In genomic region chr12:54683182-54683581, GRCm38 (mm10) we compare ENCODE assay signal across 10 mouse cellular contexts. TPM values are rescaled to one million over a fixed set of nuclear protein-coding genes. Genes with fewer than 3 reads are reported as not detected.
DNase-seq lines count a peak whose midpoint lies in the region; ATAC-seq and TF ChIP-seq lines count a peak whose summit lies in the region.
"Had no signal": no experiment of that assay in that cellular context is flagged by ENCODE, and none has a peak within 500 bp of the region (broad histone marks: within the 10 kb centered on the region; RNA-seq: fewer than 3 reads in every experiment).

No protein-coding gene starts in this region.

- TF ChIP-seq CTCF in kidney, postnatal 0 days (IDR thresholded peaks at IDR 0.05; ENCODE audit: low read depth) = peak; percentile 69
- peak; percentile 28 to 54; a peak in 3 of 4 replicates for TF ChIP-seq CTCF in CH12.LX (conservative IDR thresholded peaks at IDR 0.05 in 1 of 2, IDR thresholded peaks at IDR 0.05 in 1 of 2; ENCODE audit: low read depth in 2 of 2, low read length in 2 of 2)

- ATAC-seq in kidney, postnatal 0 days (replicated peaks; ENCODE audit: low FRiP score, low read depth) = no peak
- ATAC-seq in megakaryocyte progenitor cell, adult 5-6 weeks (replicated peaks; ENCODE audit: poor library complexity) = peak; percentile 83

- no peaks in the 10 kb centered on the region for H3K9me3 ChIP-seq in kidney, postnatal 0 days (replicated peaks; ENCODE audit: low read length)
- no peaks in the 10 kb centered on the region for H3K9me3 ChIP-seq in CH12.LX (replicated peaks; ENCODE audit: low read length)

- no peaks in the 10 kb centered on the region for H3K27me3 ChIP-seq in kidney, postnatal 0 days (ENCODE audit: insufficient read depth, low read length)
- H3K27me3 ChIP-seq in CH12.LX (replicated peaks) = no peaks in the 10 kb centered on the region

- no peak overlapping the region for H3K9ac ChIP-seq in kidney, postnatal 0 days (ENCODE audit: low read depth, low read length)
- no peak overlapping the region for H3K9ac ChIP-seq in CH12.LX (ENCODE audit: insufficient read depth, low read depth)

- H3K79me2 ChIP-seq in CH12.LX (replicated peaks; ENCODE audit: control insufficient read depth, extremely low read depth, insufficient read depth, poor library complexity, severe bottlenecking) = no peaks in the 10 kb centered on the region

- TF ChIP-seq RAD21 in CH12.LX (IDR thresholded peaks at IDR 0.05; ENCODE audit: low read depth, low read length) = peak; percentile 18

- no peak for TF ChIP-seq EP300 in CH12.LX (IDR thresholded peaks at IDR 0.05; ENCODE audit: low read length)

- peaks cover 6% of the 10 kb centered on the region; the same call in 1 of the 2 replicates for H3K36me3 ChIP-seq in kidney, postnatal 0 days (ENCODE audit: insufficient read depth, low read length)
- peaks cover 35 to 56% of the 10 kb centered on the region in 2 experiments for H3K36me3 ChIP-seq in CH12.LX (replicated peaks in 1 of 2; ENCODE audit: control insufficient read depth in 1 of 2, insufficient read depth in 1 of 2, low read length in 1 of 2)

- H3K4me2 ChIP-seq in kidney, postnatal 0 days (ENCODE audit: low read length) = no peak overlapping the region
- no peak overlapping the region for H3K4me2 ChIP-seq in CH12.LX (ENCODE audit: insufficient read depth, low read depth, poor library complexity, severe bottlenecking)
- H3K4me2 ChIP-seq: midbrain, embryonic 11.5 days had no signal

- TF ChIP-seq POLR2A in CH12.LX (IDR thresholded peaks at IDR 0.05; ENCODE audit: low read depth, low read length) = no peak

- no peaks in the 10 kb centered on the region for H3K4me1 ChIP-seq in kidney, postnatal 0 days (replicated peaks; ENCODE audit: insufficient read depth, low read length)
- no peaks in the 10 kb centered on the region for H3K4me1 ChIP-seq in CH12.LX (ENCODE audit: control insufficient read depth in 1 of 2, insufficient read depth in 2 of 2)

- no peak overlapping the region for H3K27ac ChIP-seq in kidney, postnatal 0 days
- no peak overlapping the region for H3K27ac ChIP-seq in CH12.LX (ENCODE audit: insufficient read depth, low read depth)

- in situ Hi-C loops in CH12.LX (cut with MboI; ENCODE audit: low pct_ligation_motif_present, low pct_unique_long_range_greater_than_20kb, low sequenced_read_pairs) = no loop called here

- H3K4me3 ChIP-seq in kidney, postnatal 0 days (replicated peaks; ENCODE audit: low read depth, low read length) = no peak overlapping the region
- no peak overlapping the region for H3K4me3 ChIP-seq in CH12.LX (replicated peaks in 1 of 3; ENCODE audit: low read depth in 2 of 3, low read length in 2 of 3, poor library complexity in 1 of 3)

- DNase-seq in kidney, postnatal 0 days (ENCODE audit: low spot score) = peak; percentile 64
- no peak for DNase-seq in kidney, adult 9 months
- DNase-seq in CH12.LX (ENCODE audit: extremely low read depth) = peak; percentile 22
- peak; percentile 31 for DNase-seq in MN1 (ENCODE audit: low spot score)
- DNase-seq in adrenal gland, adult 18-20 months (ENCODE audit: low spot score in 2 of 2) = no peak
- no peak for DNase-seq in cerebellum, adult 11 months
- DNase-seq: kidney, adult 18-20 months; thymus, postnatal 36 days had no signal

- dilution Hi-C loops in CH12.LX (cut with MboI; ENCODE audit: extremely low pct_ligation_motif_present, extremely low pct_unique_long_range_greater_than_20kb, low sequenced_read_pairs) = no loop called here

- 13% methylated on average over 1 of the region's 1 CpGs for WGBS in kidney, postnatal 0 days

TF ChIP-seq in CH12.LX, 34 proteins besides CTCF, POLR2A, EP300 and RAD21:
- TF ChIP-seq ELF1 (IDR thresholded peaks at IDR 0.05; ENCODE audit: low read depth, low read length) (peak; percentile 59), MAX (IDR thresholded peaks at IDR 0.05; ENCODE audit: low read length) (no peak), SMC3 (IDR thresholded peaks at IDR 0.05; ENCODE audit: low read depth, low read length) (peak; percentile 30; the same call in 1 of the 2 replicates), MAZ (IDR thresholded peaks at IDR 0.05; ENCODE audit: low read depth, low read length) (no peak)

RNA-seq across cellular contexts. Expression of gene Eapp, which starts 12.5 kb away (rescaled TPM):
- 77.4 and 85.6 TPM in 2 replicates for polyA plus RNA-seq in kidney, postnatal 0 days (2015; fragmentation: Nextera tagmentation; extraction: Ambion mirVana)
- total RNA-seq in CH12.LX (2012; rRNA removed) (52.4 and 53.9 TPM in 2 replicates), CH12.LX (2014; rRNA removed) (51.5 and 53.4 TPM in 2 replicates)
- 43.1 and 60.9 TPM in 2 replicates for polyA plus RNA-seq in CH12.LX (2012; ENCODE audit: insufficient read length, low read depth)
- total RNA-seq in megakaryocyte progenitor cell, adult 5-6 weeks (2015) = 52.0 and 58.7 TPM in 2 replicates
- total RNA-seq in megakaryocyte progenitor cell, adult 5-6 weeks (2017) = 42.7 and 75.4 TPM in 2 replicates
- total RNA-seq in adrenal gland, adult 18-20 months (2021) = 10 to 100 TPM; 36.9 to 40.1 TPM

RNA-seq across cellular contexts. Expression of gene Sptssa, which starts 26.8 kb away (rescaled TPM):
- polyA plus RNA-seq in kidney, postnatal 0 days (2015; fragmentation: Nextera tagmentation; extraction: Ambion mirVana) = 232 and 235 TPM in 2 replicates
- total RNA-seq in CH12.LX (2012; rRNA removed) (34.0 and 38.4 TPM in 2 replicates), CH12.LX (2014; rRNA removed) (125 and 145 TPM in 2 replicates)
- 64.8 and 66.7 TPM in 2 replicates for polyA plus RNA-seq in CH12.LX (2012; ENCODE audit: insufficient read length, low read depth)
- total RNA-seq in megakaryocyte progenitor cell, adult 5-6 weeks (2015) = 232 and 247 TPM in 2 replicates
- 160 and 165 TPM in 2 replicates for total RNA-seq in megakaryocyte progenitor cell, adult 5-6 weeks (2017)
- total RNA-seq in adrenal gland, adult 18-20 months (2021) = 10 to 100 TPM; 58.9 to 77.8 TPM

Comparison
In these comparisons a context has a peak if more than half of its experiments do, and no peak if none do; other contexts are left out.
1. DNase-seq: peak in kidney, postnatal 0 days (single experiment), CH12.LX (single experiment) and MN1 (single experiment); none in kidney, adult 9 months (single experiment), adrenal gland, adult 18-20 months (0 of 2) and cerebellum, adult 11 months (single experiment).